ENCODE assay signal across 23 mouse cellular contexts in genomic region chr6:147088517-147088916, GRCm38 (mm10). TPM values are rescaled to one million over a fixed set of nuclear protein-coding genes. Genes with fewer than 3 reads are reported as not detected.
DNase-seq lines count a peak whose midpoint lies in the region; ATAC-seq and TF ChIP-seq lines count a peak whose summit lies in the region.
"Had no signal": no experiment of that assay in that cellular context is flagged by ENCODE, and none has a peak within 500 bp of the region (broad histone marks: within the 10 kb centered on the region; RNA-seq: fewer than 3 reads in every experiment).

No protein-coding gene starts in this region.

- H3K9ac ChIP-seq in kidney, postnatal 0 days (ENCODE audit: low read depth, low read length), result no peak overlapping the region
- no peak overlapping the region for H3K9ac ChIP-seq in kidney, embryonic 15.5 days
- no peak overlapping the region for H3K9ac ChIP-seq in lung, embryonic 14.5 days
- H3K9ac ChIP-seq: embryonic facial prominence, embryonic 15.5 days; hindbrain, embryonic 13.5 days had no signal

- no peaks in the 10 kb centered on the region for H3K36me3 ChIP-seq in kidney, postnatal 0 days (ENCODE audit: insufficient read depth, low read length)
- H3K36me3 ChIP-seq in kidney, embryonic 15.5 days, result no peaks in the 10 kb centered on the region
- 0 out of 2 replicates have a peak, but pooled peaks cover 3% of the 10 kb centered on the region for H3K36me3 ChIP-seq in lung, embryonic 14.5 days (ENCODE audit: insufficient read depth)
- H3K36me3 ChIP-seq: embryonic facial prominence, embryonic 15.5 days; heart, embryonic 10.5 days; hindbrain, embryonic 13.5 days had no signal

- H3K27ac ChIP-seq in gastrocnemius, adult 2 months, result no peak overlapping the region
- no peak overlapping the region for H3K27ac ChIP-seq in kidney, postnatal 0 days
- H3K27ac ChIP-seq in kidney, embryonic 15.5 days, result no peak overlapping the region
- H3K27ac ChIP-seq in lung, embryonic 14.5 days (ENCODE audit: low read depth), result no peak overlapping the region
- H3K27ac ChIP-seq: embryonic facial prominence, embryonic 15.5 days; forebrain, embryonic 10.5 days; heart, embryonic 10.5 days; hindbrain, embryonic 13.5 days had no signal

- no peak overlapping the region for H3K4me2 ChIP-seq in kidney, postnatal 0 days (ENCODE audit: low read length)
- no peak overlapping the region for H3K4me2 ChIP-seq in kidney, embryonic 15.5 days
- H3K4me2 ChIP-seq in lung, embryonic 14.5 days, result no peak overlapping the region
- H3K4me2 ChIP-seq: embryonic facial prominence, embryonic 15.5 days; hindbrain, embryonic 13.5 days had no signal

- peaks cover 8% of the 10 kb centered on the region; the same call in 1 of the 2 replicates for H3K4me1 ChIP-seq in kidney, postnatal 0 days (replicated peaks; ENCODE audit: insufficient read depth, low read length)
- H3K4me1 ChIP-seq in kidney, embryonic 15.5 days, result peaks cover 36% of the 10 kb centered on the region
- 0 out of 2 replicates have a peak, but pooled peaks cover 2% of the 10 kb centered on the region for H3K4me1 ChIP-seq in lung, embryonic 14.5 days (ENCODE audit: insufficient read depth)

- peak; percentile 20; the same call in 1 of the 2 replicates for TF ChIP-seq CTCF in gastrocnemius, adult 2 months (IDR thresholded peaks at IDR 0.05)
- peak; percentile 22; the same call in 1 of the 2 replicates for TF ChIP-seq CTCF in kidney, postnatal 0 days (IDR thresholded peaks at IDR 0.05; ENCODE audit: low read depth)
- TF ChIP-seq CTCF in lung, embryonic 14.5 days (IDR thresholded peaks at IDR 0.05; ENCODE audit: low read depth), result peak; percentile 5; the same call in 1 of the 2 replicates

- ATAC-seq in kidney, postnatal 0 days (replicated peaks; ENCODE audit: low FRiP score, low read depth), result no peak
- no peak for ATAC-seq in kidney, embryonic 15.5 days (replicated peaks; ENCODE audit: low FRiP score)
- ATAC-seq in lung, embryonic 14.5 days (ENCODE audit: insufficient read depth), result no peak
- ATAC-seq: forebrain, embryonic 14.5 days had no signal

- H3K27me3 ChIP-seq in kidney, postnatal 0 days (ENCODE audit: insufficient read depth, low read length), result no peaks in the 10 kb centered on the region
- H3K27me3 ChIP-seq in kidney, embryonic 15.5 days, result peaks cover 28% of the 10 kb centered on the region
- no peaks in the 10 kb centered on the region for H3K27me3 ChIP-seq in lung, embryonic 14.5 days (ENCODE audit: insufficient read depth, low read length)
- H3K27me3 ChIP-seq: embryonic facial prominence, embryonic 15.5 days had no signal

- WGBS in kidney, postnatal 0 days, result 88% methylated on average over 3 of the region's 3 CpGs
- 76% methylated on average over 3 of the region's 3 CpGs for WGBS in kidney, embryonic 15.5 days
- 72% methylated on average over 3 of the region's 3 CpGs for WGBS in lung, embryonic 14.5 days

- intact Hi-C loops in gastrocnemius, adult 2 months (cut with DNase I), result no loop called here

- no peak overlapping the region for H3K4me3 ChIP-seq in gastrocnemius, adult 2 months
- no peak overlapping the region for H3K4me3 ChIP-seq in kidney, postnatal 0 days (replicated peaks; ENCODE audit: low read depth, low read length)
- no peak overlapping the region for H3K4me3 ChIP-seq in kidney, embryonic 15.5 days (replicated peaks)
- H3K4me3 ChIP-seq in lung, embryonic 14.5 days (ENCODE audit: low read depth, low read length), result no peak overlapping the region
- H3K4me3 ChIP-seq: embryonic facial prominence, embryonic 15.5 days; erythroblast, embryonic 14.5 days; forebrain, embryonic 10.5 days; heart, embryonic 10.5 days; hindbrain, embryonic 13.5 days had no signal

- peak; percentile 1 for DNase-seq in gastrocnemius, adult 2 months
- DNase-seq in gastrocnemius, postnatal 10 days, result no peak
- DNase-seq in kidney, postnatal 0 days (ENCODE audit: low spot score), result no peak
- no peak for DNase-seq in lung, embryonic 14.5 days
- DNase-seq in lung, adult 18-20 months, result no peak
- no peak for DNase-seq in MN1 (ENCODE audit: low spot score)
- DNase-seq: adrenal gland, postnatal 10 days; cerebellum, adult 11 months; cerebellum, adult 8-10 months; cerebellum, postnatal 14 days; embryo, embryonic 11 days; gastrocnemius, postnatal 25 days; heart, postnatal 10 days; heart, postnatal 4 days had no signal

- no peaks in the 10 kb centered on the region for H3K9me3 ChIP-seq in kidney, postnatal 0 days (replicated peaks; ENCODE audit: low read length)
- no peaks in the 10 kb centered on the region for H3K9me3 ChIP-seq in kidney, embryonic 15.5 days (replicated peaks)
- no peaks in the 10 kb centered on the region for H3K9me3 ChIP-seq in lung, embryonic 14.5 days (ENCODE audit: low read depth, low read length)
- H3K9me3 ChIP-seq: embryonic facial prominence, embryonic 15.5 days; forebrain, embryonic 10.5 days; heart, embryonic 10.5 days; hindbrain, embryonic 13.5 days had no signal

RNA-seq across cellular contexts. Expression of gene Mansc4, which starts 1.7 kb away (rescaled TPM):
- not detected for total RNA-seq in gastrocnemius, adult 2 months (2021)
- not detected for total RNA-seq in gastrocnemius, postnatal 10 days (2021)
- 3.7 and 4.3 TPM in 2 replicates for polyA plus RNA-seq in kidney, postnatal 0 days (2015; fragmentation: Nextera tagmentation; extraction: Ambion mirVana)
- 4.6 and 5.0 TPM in 2 replicates for polyA plus RNA-seq in kidney, embryonic 15.5 days (2015; fragmentation: Nextera tagmentation; extraction: Ambion mirVana)
- polyA plus RNA-seq in lung, embryonic 14.5 days (2014; fragmentation: Nextera tagmentation; extraction: Ambion mirVana), result 7.3 and 7.5 TPM in 2 replicates
- total RNA-seq: common myeloid progenitor, adult 5-6 weeks; gastrocnemius, postnatal 25 days; granulocyte monocyte progenitor cell, adult 5-6 weeks; heart, postnatal 10 days; heart, postnatal 4 days had no signal
- polyA plus RNA-seq: erythroblast, embryonic 14.5 days had no signal

RNA-seq across cellular contexts. Expression of gene Klhl42, which starts 2.7 kb away (rescaled TPM):
- 1 to 10 TPM; 1.7 to 2.2 TPM for total RNA-seq in gastrocnemius, adult 2 months (2021)
- total RNA-seq in gastrocnemius, postnatal 10 days (2021), result 1 to 10 TPM; 5.4 to 7.5 TPM
- 5.7 and 6.0 TPM in 2 replicates for polyA plus RNA-seq in kidney, postnatal 0 days (2015; fragmentation: Nextera tagmentation; extraction: Ambion mirVana)
- 6.4 and 6.5 TPM in 2 replicates for polyA plus RNA-seq in kidney, embryonic 15.5 days (2015; fragmentation: Nextera tagmentation; extraction: Ambion mirVana)
- 14.2 and 14.6 TPM in 2 replicates for polyA plus RNA-seq in lung, embryonic 14.5 days (2014; fragmentation: Nextera tagmentation; extraction: Ambion mirVana)

RNA-seq across cellular contexts. Expression of gene Mrps35, which starts 46.0 kb away (rescaled TPM):
- 10 to 100 TPM; 37.4 to 52.4 TPM for total RNA-seq in gastrocnemius, adult 2 months (2021)
- total RNA-seq in gastrocnemius, postnatal 10 days (2021), result 10 to 100 TPM; 68.4 to 70.7 TPM
- 132 and 139 TPM in 2 replicates for polyA plus RNA-seq in kidney, postnatal 0 days (2015; fragmentation: Nextera tagmentation; extraction: Ambion mirVana)
- polyA plus RNA-seq in kidney, embryonic 15.5 days (2015; fragmentation: Nextera tagmentation; extraction: Ambion mirVana), result 114 and 118 TPM in 2 replicates
- polyA plus RNA-seq in lung, embryonic 14.5 days (2014; fragmentation: Nextera tagmentation; extraction: Ambion mirVana), result 106 and 121 TPM in 2 replicates

RNA-seq across cellular contexts. Expression of gene Rep15, which starts 56.1 kb away (rescaled TPM):
- under 1 TPM; 0.59 to 0.66 TPM for total RNA-seq in gastrocnemius, adult 2 months (2021)
- under 1 TPM; 0.66 to 0.77 TPM for total RNA-seq in gastrocnemius, postnatal 10 days (2021)
- polyA plus RNA-seq in kidney, postnatal 0 days (2015; fragmentation: Nextera tagmentation; extraction: Ambion mirVana), result 0.70 and 0.84 TPM in 2 replicates
- polyA plus RNA-seq in kidney, embryonic 15.5 days (2015; fragmentation: Nextera tagmentation; extraction: Ambion mirVana), result 1.4 and 1.5 TPM in 2 replicates
- polyA plus RNA-seq in lung, embryonic 14.5 days (2014; fragmentation: Nextera tagmentation; extraction: Ambion mirVana), result 1.1 TPM in 2 replicates
- total RNA-seq: common myeloid progenitor, adult 5-6 weeks had no signal
- polyA plus RNA-seq: erythroblast, embryonic 14.5 days had no signal
